10 mouse cellular contexts compared by ENCODE assay signal in genomic region chr9:61558621-61559020, GRCm38 (mm10).
DNase-seq lines count a peak whose midpoint lies in the region; ATAC-seq lines count a peak whose summit lies in the region.
"Had no signal": no experiment of that assay in that cellular context is flagged by ENCODE, and none has a peak within 500 bp of the region (broad histone marks: within the 10 kb centered on the region; RNA-seq: fewer than 3 reads in every experiment).

No protein-coding gene starts in this region.

- H3K9me3 ChIP-seq in forebrain, embryonic 10.5 days, result no peaks in the 10 kb centered on the region
- H3K9me3 ChIP-seq in forebrain, embryonic 11.5 days (ENCODE audit: control insufficient read depth, low read length), result no peaks in the 10 kb centered on the region
- no peaks in the 10 kb centered on the region for H3K9me3 ChIP-seq in midbrain, embryonic 13.5 days
- H3K9me3 ChIP-seq: embryonic facial prominence, embryonic 15.5 days had no signal

- H3K4me3 ChIP-seq in forebrain, embryonic 10.5 days, result no peak overlapping the region
- no peak overlapping the region for H3K4me3 ChIP-seq in forebrain, embryonic 11.5 days (ENCODE audit: low read depth, low read length)
- H3K4me3 ChIP-seq in midbrain, embryonic 13.5 days (replicated peaks), result no peak overlapping the region
- H3K4me3 ChIP-seq: embryonic facial prominence, embryonic 15.5 days had no signal

- peaks cover 16% of the 10 kb centered on the region for H3K27me3 ChIP-seq in forebrain, embryonic 10.5 days (ENCODE audit: poor library complexity, severe bottlenecking)
- 0 out of 2 replicates have a peak, but pooled peaks cover 2% of the 10 kb centered on the region for H3K27me3 ChIP-seq in forebrain, embryonic 11.5 days (ENCODE audit: control insufficient read depth, insufficient read depth, low read length)
- peaks cover 2% of the 10 kb centered on the region; the same call in 1 of the 2 replicates for H3K27me3 ChIP-seq in midbrain, embryonic 13.5 days
- H3K27me3 ChIP-seq: embryonic facial prominence, embryonic 15.5 days had no signal

- no peak for ATAC-seq in forebrain, embryonic 11.5 days (replicated peaks; ENCODE audit: low FRiP score)
- ATAC-seq in midbrain, embryonic 13.5 days, result no peak

- no peak overlapping the region for H3K9ac ChIP-seq in forebrain, embryonic 11.5 days (ENCODE audit: low read length)
- H3K9ac ChIP-seq in midbrain, embryonic 13.5 days (replicated peaks), result no peak overlapping the region
- H3K9ac ChIP-seq: embryonic facial prominence, embryonic 15.5 days had no signal

- H3K4me2 ChIP-seq in forebrain, embryonic 11.5 days (ENCODE audit: low read depth, low read length, severe bottlenecking), result no peak overlapping the region
- no peak overlapping the region for H3K4me2 ChIP-seq in midbrain, embryonic 13.5 days (replicated peaks)
- H3K4me2 ChIP-seq: embryonic facial prominence, embryonic 15.5 days had no signal

- no peak for DNase-seq in forebrain, embryonic 10.5 days (ENCODE audit: extremely low spot score, low spot score)
- DNase-seq in forebrain, embryonic 11.5 days (ENCODE audit: low spot score), result no peak
- DNase-seq in right cerebral cortex, adult 18-20 months, result peak; percentile 53
- no peak for DNase-seq in right cerebral cortex, adult 2 months (ENCODE audit: low spot score in 2 of 2)
- peak; percentile 60 for DNase-seq in heart, postnatal 25 days (ENCODE audit: low spot score)
- DNase-seq in liver (no peak), MN1 (ENCODE audit: low spot score) (no peak)
- DNase-seq: kidney, adult 2 months had no signal

- H3K27ac ChIP-seq in forebrain, embryonic 10.5 days, result peak overlapping the region; percentile 60; the same call in 1 of the 2 replicates
- no peak overlapping the region for H3K27ac ChIP-seq in forebrain, embryonic 11.5 days (ENCODE audit: low read depth, low read length)
- no peak overlapping the region for H3K27ac ChIP-seq in midbrain, embryonic 13.5 days
- H3K27ac ChIP-seq: embryonic facial prominence, embryonic 15.5 days had no signal

- H3K4me1 ChIP-seq in forebrain, embryonic 10.5 days, result peaks cover 41% of the 10 kb centered on the region
- H3K4me1 ChIP-seq in forebrain, embryonic 11.5 days (replicated peaks; ENCODE audit: control insufficient read depth, insufficient read depth, low read length), result peaks cover 10% of the 10 kb centered on the region; the same call in 1 of the 2 replicates
- H3K4me1 ChIP-seq in midbrain, embryonic 13.5 days (replicated peaks), result peaks cover 38% of the 10 kb centered on the region

- intact Hi-C loops in heart, postnatal 25 days (cut with DNase I), result no loop called here

- no peaks in the 10 kb centered on the region for H3K36me3 ChIP-seq in forebrain, embryonic 10.5 days (replicated peaks)
- H3K36me3 ChIP-seq in forebrain, embryonic 11.5 days (ENCODE audit: control insufficient read depth, insufficient read depth, low read length), result no peaks in the 10 kb centered on the region
- H3K36me3 ChIP-seq in midbrain, embryonic 13.5 days, result no peaks in the 10 kb centered on the region
- H3K36me3 ChIP-seq: embryonic facial prominence, embryonic 15.5 days had no signal

- 81% methylated on average over 10 of the region's 10 CpGs for WGBS in forebrain, embryonic 10.5 days
- WGBS in forebrain, embryonic 11.5 days, result 76% methylated on average over 10 of the region's 10 CpGs
- 83% methylated on average over 10 of the region's 10 CpGs for WGBS in midbrain, embryonic 13.5 days

Comparison
In these comparisons a context has a peak if more than half of its experiments do, and no peak if none do; other contexts are left out.
1. DNase-seq: peak in right cerebral cortex, adult 18-20 months (single experiment) and heart, postnatal 25 days (single experiment); none in forebrain, embryonic 10.5 days (single experiment), forebrain, embryonic 11.5 days (single experiment), right cerebral cortex, adult 2 months (0 of 2), liver (single experiment) and MN1 (single experiment).